Mouse (Mus musculus): ENCODE measurements around the gene BC051019.

Gene BC051019

DNA sequence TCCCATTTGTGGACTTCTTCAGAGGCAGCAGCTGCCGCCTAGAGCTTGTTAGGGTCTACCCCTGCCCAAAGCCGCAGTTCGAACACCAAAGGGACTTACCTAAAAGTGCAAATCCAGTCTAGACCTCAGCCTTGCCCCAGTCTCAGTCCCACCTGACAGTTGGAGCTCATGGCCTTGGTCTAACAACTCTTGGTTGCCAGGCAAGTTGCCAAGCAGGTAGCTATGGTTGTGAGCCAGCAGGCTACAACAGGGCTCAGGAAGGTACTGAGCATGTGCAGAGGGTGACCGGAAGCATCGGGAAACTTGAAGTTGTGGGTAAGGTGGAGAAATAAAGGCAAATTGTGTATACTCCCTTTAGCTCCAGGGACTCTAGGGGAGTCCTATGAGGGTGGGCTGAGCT is at the start of gene BC051019:
Gene BC051019, minus strand, starts transcription at position 154 of the 400 bp plus-strand sequence.
- no peak for DNase-seq (ENCODE audit: low spot score)

DNA sequence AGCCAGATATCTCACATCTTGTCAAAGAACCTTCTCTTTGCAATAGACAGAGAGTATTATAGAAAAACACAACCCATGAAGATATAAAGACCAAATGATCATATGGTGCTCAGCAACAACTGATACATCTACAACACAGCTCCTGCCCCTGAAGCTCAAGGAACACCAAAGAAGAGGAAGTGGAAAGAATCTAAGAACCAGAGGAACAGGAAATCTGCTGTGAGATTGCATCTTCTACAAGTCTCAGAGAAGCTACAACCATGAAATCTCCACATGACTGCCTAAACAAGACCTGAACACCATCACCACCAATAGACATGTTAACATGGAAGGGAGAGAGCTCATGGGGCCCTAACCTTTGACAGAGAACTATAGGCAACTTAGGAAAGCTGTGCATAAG is 48.6 kb upstream of the BC051019 start:
- DNase-seq (ENCODE audit: low spot score) = no peak

DNA sequence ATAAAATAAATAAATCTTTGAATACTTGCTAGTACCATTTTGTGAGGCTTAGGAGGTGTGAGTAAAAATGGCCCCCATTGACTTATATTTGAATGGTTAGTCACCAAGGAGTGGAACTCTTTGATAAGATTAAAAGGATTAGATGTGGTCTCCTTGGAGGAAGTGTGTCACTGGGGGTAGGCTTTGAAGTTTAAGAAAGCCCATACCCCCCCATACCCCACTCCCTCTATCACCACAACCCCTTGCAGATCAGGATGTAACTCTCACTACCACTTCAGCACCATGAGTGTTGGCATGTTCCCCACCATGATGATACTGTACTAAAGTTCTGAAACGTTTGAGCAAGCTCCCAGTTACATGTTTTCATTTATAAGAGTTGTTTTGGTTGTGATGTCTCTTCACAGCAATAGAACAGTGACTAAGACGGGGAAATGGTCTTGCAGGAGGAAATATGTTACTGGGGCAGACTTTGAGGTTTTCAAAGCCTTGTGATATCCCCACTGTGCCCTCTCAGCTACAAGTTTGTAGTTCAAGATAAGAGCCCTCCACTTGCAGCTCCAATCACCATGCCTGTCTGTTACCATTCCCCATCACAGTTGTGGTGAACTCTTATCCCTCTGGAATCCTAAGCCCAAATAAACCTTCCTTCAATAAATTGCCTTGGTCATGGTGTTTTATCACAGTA is 45.2 kb upstream of the BC051019 start:
- DNase-seq (ENCODE audit: low spot score) = no peak

DNA sequence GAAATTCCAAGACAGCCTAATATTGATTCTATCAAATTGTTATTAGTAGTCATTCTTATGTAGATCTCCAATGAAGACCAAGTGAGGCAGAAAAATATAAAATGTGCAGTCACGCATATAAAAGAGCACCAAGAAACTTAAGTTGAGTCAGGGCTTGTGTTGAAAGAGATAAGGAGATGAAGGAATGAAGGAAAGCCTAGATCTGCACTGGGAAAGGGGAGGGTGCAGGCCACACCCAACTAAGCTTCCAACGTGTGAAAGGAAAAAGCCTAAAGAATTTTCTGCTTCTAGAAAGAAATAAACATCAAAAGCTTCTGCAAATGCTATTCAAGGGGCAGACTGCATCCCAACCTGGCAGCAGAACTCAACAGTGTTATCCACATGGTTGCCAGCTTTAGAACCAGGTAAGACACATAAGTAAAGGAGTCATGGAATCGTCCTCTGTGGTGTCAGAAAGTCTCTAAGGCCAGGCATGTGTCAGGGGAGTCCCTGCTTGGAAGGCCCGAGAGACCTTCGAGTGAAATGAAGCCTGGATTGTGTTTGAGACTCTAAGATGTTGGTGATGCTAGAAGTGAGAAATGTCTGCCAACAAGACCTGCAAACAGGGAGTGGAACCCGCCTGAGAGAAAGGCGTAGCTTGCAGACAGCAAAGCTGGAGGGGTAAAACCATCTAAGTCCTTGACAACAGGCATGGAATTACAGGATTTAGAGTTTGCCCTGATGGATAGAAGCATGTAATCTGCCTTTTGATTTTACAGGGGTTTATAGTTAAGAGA is 44.1 kb upstream of the BC051019 start:
- DNase-seq (ENCODE audit: low spot score) = no peak

DNA sequence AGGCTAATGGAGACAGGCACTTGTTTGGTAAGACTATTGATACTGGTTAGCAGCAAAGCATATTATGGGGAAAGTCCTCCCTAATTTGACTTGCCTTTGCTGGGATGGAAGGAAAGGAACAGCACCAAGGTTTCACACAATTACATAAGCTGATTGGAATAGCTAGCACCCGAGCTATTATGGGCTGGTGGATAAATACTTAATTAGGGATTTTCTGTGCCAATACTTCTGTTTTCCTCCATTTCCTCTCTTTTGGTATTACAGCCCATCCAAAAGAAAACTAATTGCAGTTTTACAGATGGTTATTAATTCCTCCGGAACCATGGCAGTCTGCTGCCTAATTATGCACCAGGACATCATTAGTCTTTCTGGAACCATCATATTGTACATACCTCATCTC is 40.4 kb upstream of the BC051019 start:
- no peak for DNase-seq (ENCODE audit: low spot score)

DNA sequence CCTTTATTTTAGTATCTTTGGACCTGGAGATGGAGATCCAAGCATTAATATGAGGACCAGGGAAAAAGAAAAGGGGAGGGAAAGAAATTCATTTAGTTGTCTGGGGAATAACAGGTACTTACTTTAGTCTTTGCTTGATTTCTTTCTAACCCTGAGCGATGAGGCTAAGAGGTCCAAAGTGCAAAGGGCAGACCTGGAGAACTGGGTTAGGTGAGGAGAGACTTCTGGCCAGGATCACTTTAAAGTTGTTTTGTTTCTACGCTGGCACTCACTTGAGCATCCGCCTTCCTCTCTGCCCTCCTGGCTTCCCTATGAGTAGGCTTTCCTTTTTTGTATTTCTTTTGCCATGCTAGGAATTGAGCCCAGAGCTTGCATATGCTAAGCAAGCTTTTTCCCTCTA is 32.6 kb upstream of the BC051019 start:
- no peak for DNase-seq (ENCODE audit: low spot score)

DNA sequence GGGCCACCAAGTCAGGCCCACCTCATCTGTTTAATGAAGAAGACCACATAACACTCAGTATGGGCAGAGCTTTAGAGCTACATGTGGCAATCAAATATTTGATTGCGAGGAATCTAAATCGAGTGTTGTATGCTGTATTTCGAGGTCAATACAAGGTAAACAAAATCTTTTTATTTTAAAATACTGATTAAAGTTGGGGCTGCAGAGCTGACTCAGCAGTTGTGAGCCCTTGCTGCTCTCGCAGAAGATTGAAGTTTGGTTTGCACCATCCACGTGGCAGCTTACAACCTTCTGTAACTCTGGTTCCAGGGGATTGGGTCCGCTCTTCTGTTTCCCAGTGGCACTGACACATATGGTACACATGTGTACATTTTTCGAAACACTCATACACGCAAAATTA is 30.4 kb upstream of the BC051019 start:
- no peak for DNase-seq (ENCODE audit: low spot score)

DNA sequence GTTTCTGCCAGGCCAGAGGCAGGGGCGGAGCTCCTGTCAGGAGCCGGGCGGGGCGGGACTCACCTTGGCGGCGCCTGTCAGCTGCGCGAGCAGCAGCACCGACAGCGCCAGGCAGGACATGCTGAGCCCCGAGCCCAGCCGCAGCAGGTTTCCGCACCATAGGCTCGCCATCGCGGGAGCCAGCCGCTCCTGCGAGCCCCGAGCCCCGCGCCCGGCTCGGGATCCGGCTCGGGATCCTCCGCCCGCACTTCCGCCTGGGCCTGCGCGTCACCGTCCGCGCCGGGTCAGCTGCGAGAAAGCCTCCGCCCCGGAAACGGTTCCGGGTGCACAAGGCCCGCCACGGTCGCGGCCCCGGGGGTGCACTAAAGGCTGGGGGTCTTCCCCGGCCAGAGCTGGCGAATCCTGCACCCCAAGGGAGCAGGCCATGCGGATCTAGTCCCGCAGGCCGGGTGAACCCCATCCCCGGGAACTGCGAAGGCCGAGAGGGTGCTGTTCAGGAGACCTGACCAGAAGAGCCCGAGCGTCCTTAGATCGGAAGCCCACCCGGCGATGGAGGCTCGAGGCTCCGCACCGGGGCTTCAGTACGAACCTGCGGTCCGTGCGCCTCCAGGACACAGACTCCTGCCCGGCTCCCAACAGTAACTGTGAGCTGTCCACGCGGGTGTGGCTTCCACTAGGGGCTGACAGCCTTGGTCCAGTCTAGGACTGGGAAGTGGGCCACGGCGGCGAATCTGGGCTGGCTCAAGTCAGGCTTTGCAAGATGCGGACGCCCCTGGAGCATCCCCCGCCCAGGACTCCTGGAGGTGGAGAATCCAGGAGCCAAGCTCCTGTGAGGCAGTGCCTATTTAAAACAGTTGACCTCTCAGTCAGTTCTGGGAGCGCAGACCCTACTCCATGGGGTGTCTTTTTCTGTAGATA is 28.6 kb upstream of the BC051019 start, which contains the start of gene Tmem9b:
Gene Tmem9b, minus strand, starts transcription at position 868 of the 918 bp plus-strand sequence.
- peak; percentile 78 for DNase-seq (ENCODE audit: low spot score)

DNA sequence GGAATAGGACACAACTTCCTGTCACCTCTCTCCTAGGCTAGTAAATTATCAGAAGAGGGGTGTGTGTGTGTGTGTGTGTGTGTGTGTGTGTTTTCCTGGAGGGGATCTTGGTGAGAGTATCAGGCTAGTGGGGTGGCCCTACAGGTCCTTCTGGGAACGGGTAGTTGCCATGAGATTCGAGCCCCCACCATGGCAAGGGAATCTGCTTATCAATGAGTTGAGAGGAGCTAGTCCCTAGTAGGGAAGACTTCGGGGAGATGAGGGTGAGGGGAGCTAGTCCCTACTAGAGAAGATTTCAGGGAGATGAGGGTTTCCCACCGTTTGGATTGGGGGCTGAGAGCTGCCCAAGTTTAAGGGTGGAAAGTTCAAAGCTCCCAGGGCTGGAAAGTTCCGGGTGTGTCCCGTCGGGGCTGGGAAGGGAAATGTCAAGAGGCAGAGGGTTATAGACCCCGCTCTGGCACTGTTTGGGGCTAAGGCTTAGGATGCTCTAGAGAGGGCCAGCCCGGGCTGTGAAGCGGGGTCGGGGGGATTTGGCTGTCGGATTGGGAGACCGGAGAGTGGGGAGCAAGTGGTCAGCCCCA is 27.9 kb upstream of the BC051019 start:
- no peak for DNase-seq (ENCODE audit: low spot score)

DNA sequence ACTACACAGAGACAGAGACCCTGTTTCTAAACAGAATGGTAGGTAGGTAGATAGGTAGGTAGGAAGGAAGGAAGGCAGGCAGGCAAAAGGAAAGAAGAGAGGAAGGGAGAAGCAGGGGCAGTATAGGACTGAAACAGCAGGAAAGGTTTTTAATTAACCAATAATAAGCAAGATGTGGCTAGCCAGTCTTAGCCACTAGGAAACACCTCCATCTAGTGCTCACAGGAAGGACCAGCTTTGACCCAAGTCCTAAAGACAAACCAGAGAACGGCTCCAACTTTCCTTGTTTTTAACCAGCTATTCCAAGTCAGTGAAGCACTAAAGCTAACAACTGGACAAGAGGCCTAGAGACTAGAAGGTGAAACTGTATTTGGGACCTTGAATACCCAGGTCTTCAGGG is 24.1 kb upstream of the BC051019 start:
- DNase-seq (ENCODE audit: low spot score) = peak; percentile 9

DNA sequence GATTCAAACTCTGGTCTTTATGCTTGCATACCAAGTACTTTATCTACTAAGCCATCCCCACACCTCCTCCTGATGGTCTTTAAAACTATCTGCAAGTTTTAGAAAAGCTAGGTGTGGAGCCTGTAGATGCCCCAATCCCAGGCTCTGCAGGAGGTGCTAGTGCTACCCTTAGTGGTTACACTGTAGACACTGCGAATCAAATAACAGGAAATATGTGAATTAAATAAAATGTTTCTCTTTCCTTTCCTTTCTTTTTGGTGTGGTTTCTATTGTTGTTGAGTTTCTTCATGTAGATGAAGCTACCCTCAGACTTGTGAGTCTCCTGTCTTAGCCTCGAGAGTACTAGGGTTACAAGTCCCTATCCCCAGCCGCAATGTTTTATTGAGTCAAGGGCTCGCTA is 18.1 kb upstream of the BC051019 start:
- DNase-seq (ENCODE audit: low spot score) = no peak

DNA sequence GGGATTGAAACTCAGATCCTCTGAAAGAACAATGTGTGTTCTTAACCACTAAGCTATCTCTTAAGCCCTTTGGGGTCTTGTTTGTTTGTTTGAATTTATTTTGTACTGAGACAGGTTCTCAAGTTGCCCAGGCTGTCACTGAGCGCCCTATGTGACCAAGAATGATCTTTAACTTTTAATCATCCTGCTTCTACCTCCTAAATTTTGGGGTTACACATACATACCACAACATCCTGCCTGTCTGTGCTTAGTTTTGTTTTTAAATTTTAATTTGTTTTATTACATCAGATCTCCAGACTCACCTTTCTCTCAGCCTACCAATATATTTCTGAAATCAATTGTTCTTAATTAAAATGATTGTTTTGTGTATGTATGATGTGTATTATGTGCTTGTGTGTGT is 17.4 kb upstream of the BC051019 start:
- no peak for DNase-seq (ENCODE audit: low spot score)

DNA sequence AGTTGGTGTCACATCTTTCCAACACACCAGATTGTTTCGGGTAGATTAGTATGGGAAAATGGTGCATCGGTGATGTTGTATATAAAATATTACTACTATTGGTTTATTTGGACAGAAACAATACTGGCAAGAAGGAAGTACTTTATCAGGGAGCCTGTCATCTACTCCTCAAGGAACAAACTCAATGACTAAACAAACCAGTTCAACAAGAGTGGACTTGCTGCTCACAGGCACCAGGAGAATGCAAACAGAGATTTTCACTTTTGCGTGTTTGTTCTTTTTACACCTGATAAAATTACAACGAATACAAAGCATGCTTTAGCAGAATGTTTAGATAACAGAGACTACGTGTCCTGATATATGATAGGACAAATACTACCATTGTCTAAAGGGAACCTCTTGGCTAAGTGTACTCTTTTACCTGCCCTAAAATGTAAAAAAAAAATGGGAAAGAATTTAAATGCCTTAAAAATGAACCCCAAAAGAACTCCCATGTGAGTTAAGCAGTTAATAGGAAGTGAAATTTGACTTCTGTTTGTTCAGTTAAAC is 16.2 kb upstream of the BC051019 start:
- DNase-seq (ENCODE audit: low spot score) = no peak

DNA sequence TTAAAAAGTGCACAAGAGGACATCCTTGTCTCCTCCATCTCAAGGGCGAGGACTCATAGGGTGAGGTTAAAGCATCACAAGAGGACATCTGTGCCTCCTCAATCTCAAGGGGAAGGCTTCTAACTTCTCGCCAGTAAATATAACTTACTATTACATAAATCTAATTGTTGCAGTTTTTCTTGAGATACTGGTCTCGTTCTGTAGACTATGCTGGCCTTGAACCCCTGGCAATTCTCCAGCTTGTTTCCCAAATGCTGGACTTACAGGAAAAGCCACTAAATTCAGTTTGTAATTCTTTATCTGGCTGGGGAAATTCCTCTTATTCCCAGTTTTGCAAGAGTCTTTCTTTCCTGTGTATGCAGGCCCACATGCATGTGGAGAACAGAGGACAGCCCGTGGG is 11.2 kb upstream of the BC051019 start:
- DNase-seq (ENCODE audit: low spot score) = no peak

DNA sequence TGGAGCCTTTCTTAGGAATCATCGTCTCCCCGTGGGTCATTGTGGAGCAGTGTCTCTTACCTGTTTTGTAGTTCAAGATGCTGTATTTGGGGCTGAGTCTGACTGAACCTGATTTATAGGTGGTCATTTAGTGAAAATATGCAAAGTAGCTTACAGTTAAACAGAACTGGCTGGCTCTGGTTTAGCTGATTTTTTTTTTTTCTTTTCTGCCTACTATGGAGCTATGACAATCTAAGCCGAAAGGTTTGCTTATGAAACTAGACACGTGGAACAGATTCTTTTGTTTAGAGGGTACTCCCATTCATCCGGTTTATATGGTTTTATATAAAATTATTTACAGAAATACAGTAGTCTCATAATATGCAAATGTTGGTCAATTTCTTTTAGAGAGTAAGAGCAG is 8.0 kb upstream of the BC051019 start, which contains the start of gene Ascl3:
Gene Ascl3, minus strand, starts transcription at position 101 of the 400 bp plus-strand sequence.
- DNase-seq (ENCODE audit: low spot score) = no peak

DNA sequence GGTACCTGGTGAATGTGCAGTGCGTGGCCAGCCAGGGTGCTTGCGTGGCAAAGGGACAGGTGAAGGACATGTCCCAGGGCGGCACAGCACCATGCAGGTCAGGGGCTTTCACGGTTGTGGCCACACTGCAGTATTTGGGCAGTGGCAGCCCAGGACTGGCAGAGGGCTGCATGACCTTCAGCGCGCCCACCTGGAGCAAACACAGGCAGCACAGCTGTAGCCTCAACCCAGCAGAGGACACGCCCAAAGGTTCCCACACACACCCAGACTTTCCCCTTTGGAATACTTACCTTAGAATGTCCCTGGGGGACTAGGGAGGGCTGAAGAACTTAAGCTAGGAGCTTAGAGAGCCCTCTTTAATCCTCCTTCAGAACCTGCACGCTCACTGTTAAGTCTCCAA is 536 bp downstream of the BC051019 start:
- no peak for DNase-seq (ENCODE audit: low spot score)

DNA sequence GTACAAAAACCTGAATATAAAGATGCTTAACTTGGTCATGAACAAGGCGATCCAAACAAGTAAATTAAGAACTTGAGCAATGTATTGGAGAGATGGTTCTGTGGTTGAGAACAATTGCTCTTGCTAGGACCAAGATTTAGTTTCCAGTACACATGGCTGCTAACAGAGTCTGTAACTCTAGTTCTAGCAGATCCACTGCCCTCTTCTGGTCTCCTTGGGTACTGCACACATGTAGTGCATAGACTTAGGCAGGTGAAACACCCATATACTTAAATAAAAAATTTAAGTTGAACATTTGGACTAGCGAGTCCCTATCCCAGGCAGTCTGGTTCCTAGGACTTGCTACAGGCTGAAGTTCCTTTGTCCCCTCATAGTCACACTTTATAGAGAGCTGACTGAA is 1.0 kb downstream of the BC051019 start:
- DNase-seq (ENCODE audit: low spot score) = no peak

DNA sequence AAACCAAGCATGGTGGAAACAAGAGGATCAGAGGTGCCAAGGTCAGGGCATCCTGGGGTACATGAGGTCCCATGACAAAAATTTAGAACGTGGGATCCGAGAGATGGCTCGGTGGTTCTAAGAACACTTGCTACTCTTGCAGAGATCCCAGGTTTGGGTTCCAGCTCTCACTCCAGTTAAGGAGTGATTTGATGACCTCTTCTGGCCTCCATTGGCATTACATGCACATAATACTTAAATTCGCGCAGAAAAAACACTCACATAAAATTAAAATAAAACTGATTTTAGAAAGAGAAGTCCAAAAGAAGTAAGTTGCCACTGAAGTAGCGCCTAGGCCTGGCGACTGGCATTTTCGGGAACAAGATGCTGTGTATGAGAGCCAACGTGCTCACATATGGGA is 4.4 kb downstream of the BC051019 start:
- no peak for DNase-seq (ENCODE audit: low spot score)

DNA sequence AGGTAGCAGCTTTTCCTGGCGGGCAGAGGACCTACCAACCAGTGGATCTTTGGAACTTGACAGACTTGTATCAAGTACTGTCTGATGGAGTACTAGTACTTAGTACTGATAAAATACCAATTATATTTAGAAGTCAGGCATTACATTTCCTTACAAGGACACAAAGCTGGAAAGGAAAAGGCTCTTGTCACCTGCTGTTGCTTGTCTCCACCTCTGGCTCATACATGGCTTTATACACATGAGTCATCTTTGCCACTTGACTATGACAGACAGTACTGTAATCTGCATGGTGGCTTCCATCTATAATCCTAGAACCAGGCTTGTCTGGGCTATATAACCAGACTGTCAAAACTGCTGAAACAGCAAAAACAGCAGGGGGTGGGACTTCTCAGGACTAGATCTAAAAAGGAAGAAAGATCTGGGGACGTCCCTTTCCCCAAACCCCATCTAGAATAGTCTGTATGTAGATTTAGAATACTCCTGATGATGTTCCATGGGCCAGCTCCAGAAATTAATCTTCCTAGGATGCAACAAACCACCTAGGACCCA is 10.1 kb downstream of the BC051019 start:
- DNase-seq (ENCODE audit: low spot score) = no peak

DNA sequence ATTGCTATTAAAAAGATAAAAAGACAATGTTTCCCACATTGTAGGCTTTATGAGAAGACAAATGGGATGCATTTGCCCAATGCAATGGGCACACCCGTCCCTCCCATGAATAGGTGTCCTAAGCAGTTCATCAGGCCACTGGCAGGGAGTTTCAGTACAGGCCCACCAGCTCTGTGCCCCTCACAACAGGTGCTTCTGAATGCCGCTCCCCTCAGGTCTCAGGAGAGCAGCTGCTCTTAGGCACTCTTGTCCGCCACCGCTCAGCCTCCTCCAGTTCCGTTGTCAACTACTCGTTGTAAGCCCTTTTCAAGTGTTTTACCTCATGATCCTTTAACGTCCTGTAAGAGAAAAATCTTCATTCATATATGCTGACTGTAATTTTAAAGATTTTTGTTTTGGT is 11.5 kb downstream of the BC051019 start:
- DNase-seq (ENCODE audit: low spot score) = no peak

DNA sequence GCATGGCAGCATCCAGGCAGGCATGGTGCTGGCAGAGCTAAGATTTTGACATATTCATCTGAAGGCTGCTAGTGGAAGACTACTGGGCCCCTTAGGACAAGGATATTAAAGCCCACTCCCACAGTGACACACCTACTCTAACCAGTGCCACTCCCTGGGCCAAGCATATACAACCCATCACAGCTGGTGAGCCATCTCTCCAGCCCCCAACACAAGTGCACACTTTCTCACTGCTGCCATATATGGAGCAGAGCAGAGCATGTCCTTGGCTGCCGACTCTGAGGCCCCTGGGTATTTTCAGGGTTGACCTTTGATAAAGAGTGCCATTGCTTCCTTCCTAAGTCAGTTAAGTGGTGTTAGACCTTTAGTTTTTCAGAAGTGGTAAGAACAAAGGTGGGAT is 13.6 kb downstream of the BC051019 start:
- no peak for DNase-seq (ENCODE audit: low spot score)
